Mouse (Mus musculus) liver, adult 2 months (tissue): ENCODE results near the gene Klhl7. TPM values are rescaled to one million over a fixed set of nuclear protein-coding genes. Genes with fewer than 3 reads are reported as not detected.
"Not testable (repeated sequence)": the region's sequence is repeated elsewhere in the genome, so short reads cannot be mapped to it uniquely, and the experiment has no call there.

Source experiments
- DNase-seq: peaks from one replicate; pipeline ENCODE4 v3.0.0-alpha.2; 2011; ENCODE audit warnings: low read depth, low spot score; ENCODE audit errors: extremely low read depth
- H3K27ac ChIP-seq: fragments of 200-500 bp; replicated peaks from 2 replicates; pipeline ENCODE4 v1.5.1; 2012; ENCODE audit warnings: low read depth, mild to moderate bottlenecking, control low read depth, inconsistent platforms, low read length; ENCODE audit not compliant: insufficient read depth
- H3K27me3 ChIP-seq: fragments of 200-500 bp; 2 replicates; pipeline ENCODE4 v1.6.1; 2012; ENCODE audit warnings: mild to moderate bottlenecking, moderate library complexity, low read length, inconsistent platforms; ENCODE audit not compliant: control insufficient read depth, insufficient read depth
- H3K36me3 ChIP-seq: fragments of 200-500 bp; 2 replicates; pipeline ENCODE4 v1.6.1; 2012; ENCODE audit warnings: low read length, inconsistent platforms; ENCODE audit not compliant: control insufficient read depth, insufficient read depth
- H3K4me1 ChIP-seq: fragments of 200-500 bp; 2 replicates; pipeline ENCODE4 v1.6.1; 2011; ENCODE audit warnings: low read length; ENCODE audit not compliant: control insufficient read depth, insufficient read depth
- H3K4me3 ChIP-seq: fragments of 200-500 bp; 2 replicates; pipeline ENCODE4 v1.5.1; 2011; ENCODE audit warnings: low read depth, mild to moderate bottlenecking, control low read depth, low read length, moderate library complexity; ENCODE audit not compliant: insufficient read depth
- H3K79me2 ChIP-seq: fragments of 200-500 bp; 2 replicates; pipeline ENCODE4 v1.6.1; 2012; ENCODE audit warnings: inconsistent platforms, mild to moderate bottlenecking, low read length, moderate library complexity; ENCODE audit not compliant: control insufficient read depth, insufficient read depth
- H3K9ac ChIP-seq: fragments of 200-500 bp; 2 replicates; pipeline ENCODE4 v1.6.1; 2012; ENCODE audit warnings: low read depth, mild to moderate bottlenecking, control low read depth, inconsistent platforms, low read length
- CTCF ChIP-seq: fragments of 200-500 bp; IDR thresholded peaks from 2 replicates; pipeline ENCODE4 v1.5.1; 2011; ENCODE audit warnings: low read depth, low read length, control low read depth
- POLR2A ChIP-seq: fragments of 200-500 bp; IDR thresholded peaks from 2 replicates; pipeline ENCODE4 v1.6.1; 2011; ENCODE audit warnings: low read length, control low read depth; ENCODE audit not compliant: insufficient read depth; ENCODE audit errors: extremely low read depth
- WGBS: fragments of 180-500 bp; shearing (Covaris S2); methylation state at CpG from one replicate; pipeline ENCODE4 v1.1.7; 2018; 5-methylcytosine and 5-hydroxymethylcytosine counted together
- polyA plus RNA-seq: library from polyadenylated mRNA; depleted of rRNA; stranded (reverse); fragments of >200 nt; gene quantifications from 2 replicates; pipeline ENCODE4 v1.2.3, GENCODE M21; 2012
- total RNA-seq: library from RNA; depleted of rRNA; stranded (reverse); fragments of >200 nt; gene quantifications from 2 replicates; pipeline ENCODE4 v1.2.3, GENCODE M21; 2014

Gene Klhl7
- total and polyA plus RNA-seq, 2 experiments: 1.5 to 16.0 TPM

GRCm38 (mm10) chr5:24100810-24101311, 456 bp downstream of the Klhl7 start:
- under 1% methylated on average over 42 of the region's 46 CpGs for WGBS
- peak; percentile 54 for DNase-seq
- H3K9ac ChIP-seq: peak overlapping the region; percentile 74
- no peaks in the 10 kb centered on the region for H3K36me3 ChIP-seq
- H3K79me2 ChIP-seq: peaks cover 10% of the 10 kb centered on the region; the same call in 1 of the 2 replicates
- H3K4me3 ChIP-seq: peak overlapping the region; percentile 71
- no peaks in the 10 kb centered on the region for H3K27me3 ChIP-seq
- H3K4me1 ChIP-seq: peaks cover 10% of the 10 kb centered on the region; the same call in 1 of the 2 replicates
- peak overlapping the region; percentile 41; the same call in 1 of the 2 replicates for H3K27ac ChIP-seq
- TF ChIP-seq POLR2A: no peak
- TF ChIP-seq CTCF: no peak

- no peak overlapping the region for H3K9ac ChIP-seq
- peaks cover 12% of the 10 kb centered on the region; the same call in 1 of the 2 replicates for H3K79me2 ChIP-seq
- WGBS: 42% methylated on average over 8 of the region's 8 CpGs
- no peaks in the 10 kb centered on the region for H3K36me3 ChIP-seq
- H3K27me3 ChIP-seq: no peaks in the 10 kb centered on the region
- TF ChIP-seq CTCF (no peak), POLR2A (no peak)
- no peak for DNase-seq
- no peak overlapping the region; the same call in none of the 2 replicates for H3K4me3 ChIP-seq
- peaks cover 10% of the 10 kb centered on the region; the same call in 1 of the 2 replicates for H3K4me1 ChIP-seq
- H3K27ac ChIP-seq: no peak overlapping the region
Measured at GRCm38 (mm10) chr5:24101446-24102140, 1.2 kb downstream of the Klhl7 start.

GRCm38 (mm10) chr5:24103235-24103634, 2.8 kb downstream of the Klhl7 start:
- H3K79me2 ChIP-seq: peaks cover 18% of the 10 kb centered on the region; the same call in 1 of the 2 replicates
- not testable (repeated sequence) for H3K4me3 ChIP-seq, H3K9ac ChIP-seq, DNase-seq, H3K36me3 ChIP-seq, H3K27me3 ChIP-seq, H3K27ac ChIP-seq
- WGBS: 85% methylated on average over 2 of the region's 2 CpGs
- H3K4me1 ChIP-seq: peaks cover 10% of the 10 kb centered on the region; the same call in 1 of the 2 replicates

GRCm38 (mm10) chr5:24103841-24104240, 3.4 kb downstream of the Klhl7 start:
- no peak overlapping the region for H3K9ac ChIP-seq
- H3K4me3 ChIP-seq: no peak overlapping the region

GRCm38 (mm10) chr5:24107071-24107739, 6.8 kb downstream of the Klhl7 start:
- DNase-seq: no peak

More at GRCm38 (mm10) chr5:24103841-24104240, 3.4 kb downstream of the Klhl7 start:
- TF ChIP-seq CTCF (no peak), POLR2A (no peak)
- H3K27me3 ChIP-seq: no peaks in the 10 kb centered on the region
- peaks cover 10% of the 10 kb centered on the region; the same call in 1 of the 2 replicates for H3K4me1 ChIP-seq
- DNase-seq: no peak
- H3K36me3 ChIP-seq: no peaks in the 10 kb centered on the region
- no peak overlapping the region for H3K27ac ChIP-seq
- WGBS: 93% methylated on average over 2 of the region's 2 CpGs
- peaks cover 20% of the 10 kb centered on the region; the same call in 1 of the 2 replicates for H3K79me2 ChIP-seq

More at GRCm38 (mm10) chr5:24107071-24107739, 6.8 kb downstream of the Klhl7 start:
- H3K4me3 ChIP-seq: no peak overlapping the region
- no peaks in the 10 kb centered on the region for H3K4me1 ChIP-seq
- no peaks in the 10 kb centered on the region for H3K36me3 ChIP-seq
- no peak overlapping the region for H3K27ac ChIP-seq
- no peak for TF ChIP-seq POLR2A
- no peak for TF ChIP-seq CTCF
- no peak overlapping the region for H3K9ac ChIP-seq
- WGBS: 93% methylated on average over 7 of the region's 7 CpGs
- H3K79me2 ChIP-seq: peaks cover 24% of the 10 kb centered on the region; the same call in 1 of the 2 replicates
- H3K27me3 ChIP-seq: no peaks in the 10 kb centered on the region
